Comparison of ENCODE assay signal across 7 mouse cellular contexts in the genomic region with DNA sequence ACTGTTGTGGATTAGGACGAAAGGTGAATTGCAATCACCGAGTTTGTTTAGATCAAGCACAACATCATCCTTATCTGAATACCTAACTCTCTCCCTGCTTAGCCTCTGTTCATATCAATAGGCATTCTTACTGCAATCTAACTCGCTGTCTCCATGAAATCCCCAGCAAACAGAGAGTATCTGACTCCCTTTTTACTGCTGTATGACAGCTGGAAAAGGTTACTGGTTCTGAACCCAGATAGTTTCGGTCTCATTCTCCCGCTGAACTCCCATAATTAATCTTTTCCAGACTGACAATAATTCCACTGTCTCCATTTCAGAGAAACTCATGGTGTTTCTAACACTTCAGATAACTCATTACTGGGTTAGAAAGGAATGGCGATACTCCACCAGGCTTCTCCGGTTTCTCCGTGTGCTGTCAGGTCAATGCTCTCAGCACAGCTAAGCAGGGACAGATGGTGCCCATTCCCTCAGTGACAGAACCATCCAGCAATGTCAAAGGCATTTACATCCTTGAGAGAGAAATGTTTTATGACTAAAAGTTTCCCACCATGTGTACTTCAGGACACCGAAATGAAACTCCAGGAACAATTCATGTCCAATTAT.
DNase-seq lines count a peak whose midpoint lies in the region; ATAC-seq and TF ChIP-seq lines count a peak whose summit lies in the region.

No protein-coding gene starts in this region.

- H3K27me3 ChIP-seq in midbrain, postnatal 0 days (ENCODE audit: insufficient read depth, low read length) = no peaks in the 10 kb centered on the region
- no peaks in the 10 kb centered on the region for H3K27me3 ChIP-seq in midbrain, embryonic 10.5 days (ENCODE audit: low read depth, poor library complexity, severe bottlenecking)
- no peaks in the 10 kb centered on the region for H3K27me3 ChIP-seq in embryonic facial prominence, embryonic 10.5 days (replicated peaks; ENCODE audit: low read depth, poor library complexity, severe bottlenecking)
- no peaks in the 10 kb centered on the region for H3K27me3 ChIP-seq in kidney, embryonic 16.5 days (ENCODE audit: insufficient read depth, low read length)
- no peaks in the 10 kb centered on the region for H3K27me3 ChIP-seq in stomach, embryonic 16.5 days (ENCODE audit: control insufficient read depth, insufficient read depth, low read length)

- H3K36me3 ChIP-seq in midbrain, postnatal 0 days (ENCODE audit: insufficient read depth, low read length) = no peaks in the 10 kb centered on the region
- no peaks in the 10 kb centered on the region for H3K36me3 ChIP-seq in midbrain, embryonic 10.5 days
- no peaks in the 10 kb centered on the region for H3K36me3 ChIP-seq in embryonic facial prominence, embryonic 10.5 days (replicated peaks)
- no peaks in the 10 kb centered on the region for H3K36me3 ChIP-seq in kidney, embryonic 16.5 days (ENCODE audit: insufficient read depth, low read length)
- no peaks in the 10 kb centered on the region for H3K36me3 ChIP-seq in stomach, embryonic 16.5 days (ENCODE audit: control insufficient read depth, insufficient read depth, low read length)

- H3K4me2 ChIP-seq in midbrain, postnatal 0 days (ENCODE audit: low read depth, low read length, poor library complexity, severe bottlenecking) = no peak overlapping the region
- peak overlapping the region; percentile 46 for H3K4me2 ChIP-seq in kidney, embryonic 16.5 days (replicated peaks; ENCODE audit: low read depth, low read length)
- peak overlapping the region; percentile 41 for H3K4me2 ChIP-seq in stomach, embryonic 16.5 days (ENCODE audit: low read depth, low read length)

- ATAC-seq in midbrain, postnatal 0 days (ENCODE audit: low FRiP score) = no peak
- ATAC-seq in kidney, embryonic 16.5 days (ENCODE audit: low FRiP score, low TSS enrichment) = peak; percentile 88
- no peak for ATAC-seq in stomach, embryonic 16.5 days (ENCODE audit: insufficient read depth, low FRiP score)
- no peak for ATAC-seq in frontal cortex, adult (ENCODE audit: low TSS enrichment)

- no peaks in the 10 kb centered on the region for H3K4me1 ChIP-seq in midbrain, postnatal 0 days (ENCODE audit: insufficient read depth, low read length)
- H3K4me1 ChIP-seq in midbrain, embryonic 10.5 days = no peaks in the 10 kb centered on the region
- peaks cover 44% of the 10 kb centered on the region for H3K4me1 ChIP-seq in embryonic facial prominence, embryonic 10.5 days
- H3K4me1 ChIP-seq in kidney, embryonic 16.5 days (ENCODE audit: insufficient read depth, low read length) = peaks cover 14% of the 10 kb centered on the region; the same call in 1 of the 2 replicates
- H3K4me1 ChIP-seq in stomach, embryonic 16.5 days (ENCODE audit: control insufficient read depth, insufficient read depth, low read length) = peaks cover 5% of the 10 kb centered on the region; the same call in 1 of the 2 replicates

- no peak overlapping the region for H3K4me3 ChIP-seq in midbrain, postnatal 0 days (ENCODE audit: low read depth, low read length)
- H3K4me3 ChIP-seq in midbrain, embryonic 10.5 days = no peak overlapping the region
- H3K4me3 ChIP-seq in embryonic facial prominence, embryonic 10.5 days = no peak overlapping the region
- peak overlapping the region; percentile 19; the same call in 1 of the 2 replicates for H3K4me3 ChIP-seq in kidney, embryonic 16.5 days (ENCODE audit: low read length)
- peak overlapping the region; percentile 18; the same call in 1 of the 2 replicates for H3K4me3 ChIP-seq in stomach, embryonic 16.5 days (replicated peaks; ENCODE audit: low read length)

- no peak overlapping the region for H3K27ac ChIP-seq in midbrain, postnatal 0 days (ENCODE audit: low read depth, low read length)
- no peak overlapping the region for H3K27ac ChIP-seq in midbrain, embryonic 10.5 days (replicated peaks)
- no peak overlapping the region for H3K27ac ChIP-seq in embryonic facial prominence, embryonic 10.5 days (replicated peaks)
- H3K27ac ChIP-seq in kidney, embryonic 16.5 days (ENCODE audit: low read length) = peak overlapping the region; percentile 63; the same call in 1 of the 2 replicates
- H3K27ac ChIP-seq in stomach, embryonic 16.5 days (ENCODE audit: low read length) = 0 out of 2 replicates have a peak overlapping the region, but pooled peaks have one; percentile 8

- H3K9ac ChIP-seq in midbrain, postnatal 0 days (replicated peaks; ENCODE audit: low read length, poor library complexity, severe bottlenecking) = no peak overlapping the region
- no peak overlapping the region for H3K9ac ChIP-seq in kidney, embryonic 16.5 days (replicated peaks; ENCODE audit: low read length)
- H3K9ac ChIP-seq in stomach, embryonic 16.5 days (ENCODE audit: low read length) = no peak overlapping the region

- WGBS in midbrain, postnatal 0 days = 81% methylated on average over 9 of the region's 9 CpGs
- 84% methylated on average over 9 of the region's 9 CpGs for WGBS in midbrain, embryonic 10.5 days
- WGBS in embryonic facial prominence, embryonic 10.5 days = 44% methylated on average over 9 of the region's 9 CpGs
- WGBS in kidney, embryonic 16.5 days = 24% methylated on average over 9 of the region's 9 CpGs
- WGBS in stomach, embryonic 16.5 days = 44% methylated on average over 9 of the region's 9 CpGs

- TF ChIP-seq CTCF in midbrain, postnatal 0 days (IDR thresholded peaks at IDR 0.05) = no peak

- no peaks in the 10 kb centered on the region for H3K9me3 ChIP-seq in midbrain, postnatal 0 days (ENCODE audit: low read length)
- no peaks in the 10 kb centered on the region for H3K9me3 ChIP-seq in midbrain, embryonic 10.5 days (replicated peaks)
- H3K9me3 ChIP-seq in embryonic facial prominence, embryonic 10.5 days = no peaks in the 10 kb centered on the region
- H3K9me3 ChIP-seq in kidney, embryonic 16.5 days (ENCODE audit: low read length) = no peaks in the 10 kb centered on the region
- H3K9me3 ChIP-seq in stomach, embryonic 16.5 days (replicated peaks; ENCODE audit: control insufficient read depth, low read length) = no peaks in the 10 kb centered on the region

- DNase-seq in midbrain, postnatal 0 days (ENCODE audit: low spot score) = peak; percentile 48
- no peak for DNase-seq in midbrain, embryonic 10.5 days (ENCODE audit: low spot score)
- DNase-seq in embryonic facial prominence, embryonic 10.5 days (ENCODE audit: low spot score) = peak; percentile 71
- no peak for DNase-seq in lung, postnatal 4 days

Comparison
In these comparisons a context has a peak if more than half of its experiments do, and no peak if none do; other contexts are left out.
1. DNase-seq: peak in midbrain, postnatal 0 days (single experiment) and embryonic facial prominence, embryonic 10.5 days (single experiment); none in midbrain, embryonic 10.5 days (single experiment) and lung, postnatal 4 days (0 of 2).
2. H3K27ac ChIP-seq: peak in kidney, embryonic 16.5 days (single experiment) and stomach, embryonic 16.5 days (single experiment); none in midbrain, postnatal 0 days (single experiment), midbrain, embryonic 10.5 days (single experiment) and embryonic facial prominence, embryonic 10.5 days (single experiment).
3. H3K4me3 ChIP-seq: peak in kidney, embryonic 16.5 days (single experiment) and stomach, embryonic 16.5 days (single experiment); none in midbrain, postnatal 0 days (single experiment), midbrain, embryonic 10.5 days (single experiment) and embryonic facial prominence, embryonic 10.5 days (single experiment).